Mouse (Mus musculus): Measurements from ENCODE around the gene Zfyve27. TPM values are rescaled to one million over a fixed set of nuclear protein-coding genes. Genes with fewer than 3 reads are reported as not detected.
A peak's percentile ranks its signal among the peaks of the same experiment; 100 is the strongest.

The Zfyve27 gene
- polyA plus RNA-seq, 1 experiment: 49.5 TPM

- Histone ChIP-seq H3K27me3 (ENCODE audit: control insufficient read depth, insufficient read depth, low read length) (no peaks in the 10 kb centered on the region), H3K36me3 (ENCODE audit: control insufficient read depth, insufficient read depth, low read length) (no peaks in the 10 kb centered on the region), H3K4me1 (ENCODE audit: control insufficient read depth, insufficient read depth, insufficient read length) (peaks cover 8% of the 10 kb centered on the region; the same call in 1 of the 2 replicates), H3K4me3 (ENCODE audit: extremely low read depth, insufficient read depth, insufficient read length) (no peak overlapping the region), H3K27ac (ENCODE audit: insufficient read depth, low read length) (peak overlapping the region; percentile 53)
- 62% methylated on average over 5 of the region's 5 CpGs for WGBS
- TF ChIP-seq POLR2A (IDR thresholded peaks at IDR 0.05; ENCODE audit: low read depth, low read length) (no peak), CTCF (IDR thresholded peaks at IDR 0.05; ENCODE audit: extremely low read depth, insufficient read depth, insufficient read length, insufficient replicate concordance) (no peak)
- no peak for DNase-seq (ENCODE audit: low read depth in 1 of 2, low spot score in 2 of 2)
Measured at GRCm38 (mm10) chr19:42131101-42131500, 32.6 kb upstream of the Zfyve27 start.

GRCm38 (mm10) chr19:42135070-42135469, 28.7 kb upstream of the Zfyve27 start:
- Histone ChIP-seq H3K27ac (ENCODE audit: insufficient read depth, low read length) (no peak overlapping the region), H3K4me1 (ENCODE audit: control insufficient read depth, insufficient read depth, insufficient read length) (peaks cover 2% of the 10 kb centered on the region; the same call in 1 of the 2 replicates), H3K36me3 (ENCODE audit: control insufficient read depth, insufficient read depth, low read length) (no peaks in the 10 kb centered on the region), H3K4me3 (ENCODE audit: extremely low read depth, insufficient read depth, insufficient read length) (no peak overlapping the region), H3K27me3 (ENCODE audit: control insufficient read depth, insufficient read depth, low read length) (no peaks in the 10 kb centered on the region)
- TF ChIP-seq CTCF (IDR thresholded peaks at IDR 0.05; ENCODE audit: extremely low read depth, insufficient read depth, insufficient read length, insufficient replicate concordance): no peak
- no peak for TF ChIP-seq POLR2A (IDR thresholded peaks at IDR 0.05; ENCODE audit: low read depth, low read length)
- no peak for DNase-seq (ENCODE audit: low read depth in 1 of 2, low spot score in 2 of 2)

GRCm38 (mm10) chr19:42136126-42136525, 27.6 kb upstream of the Zfyve27 start:
- TF ChIP-seq POLR2A (IDR thresholded peaks at IDR 0.05; ENCODE audit: low read depth, low read length): no peak
- TF ChIP-seq CTCF (IDR thresholded peaks at IDR 0.05; ENCODE audit: extremely low read depth, insufficient read depth, insufficient read length, insufficient replicate concordance): no peak
- Histone ChIP-seq H3K27me3 (ENCODE audit: control insufficient read depth, insufficient read depth, low read length) (no peaks in the 10 kb centered on the region), H3K27ac (ENCODE audit: insufficient read depth, low read length) (no peak overlapping the region), H3K4me3 (ENCODE audit: extremely low read depth, insufficient read depth, insufficient read length) (no peak overlapping the region), H3K36me3 (ENCODE audit: control insufficient read depth, insufficient read depth, low read length) (no peaks in the 10 kb centered on the region), H3K4me1 (ENCODE audit: control insufficient read depth, insufficient read depth, insufficient read length) (no peaks in the 10 kb centered on the region)
- DNase-seq (ENCODE audit: low read depth in 1 of 2, low spot score in 2 of 2): no peak
- WGBS: 78% methylated on average over 5 of the region's 5 CpGs

GRCm38 (mm10) chr19:42137167-42137672, 26.5 kb upstream of the Zfyve27 start:
- H3K27ac ChIP-seq (ENCODE audit: insufficient read depth, low read length): no peak overlapping the region

GRCm38 (mm10) chr19:42138517-42139285, 25.1 kb upstream of the Zfyve27 start:
- H3K27ac ChIP-seq (ENCODE audit: insufficient read depth, low read length): no peak overlapping the region
- H3K36me3 ChIP-seq (ENCODE audit: control insufficient read depth, insufficient read depth, low read length): no peaks in the 10 kb centered on the region
- no peak for TF ChIP-seq CTCF (IDR thresholded peaks at IDR 0.05; ENCODE audit: extremely low read depth, insufficient read depth, insufficient read length, insufficient replicate concordance)
- no peak for TF ChIP-seq POLR2A (IDR thresholded peaks at IDR 0.05; ENCODE audit: low read depth, low read length)
- DNase-seq (ENCODE audit: low read depth in 1 of 2, low spot score in 2 of 2): no peak
- H3K4me3 ChIP-seq (ENCODE audit: extremely low read depth, insufficient read depth, insufficient read length): no peak overlapping the region
- no peaks in the 10 kb centered on the region for H3K4me1 ChIP-seq (ENCODE audit: control insufficient read depth, insufficient read depth, insufficient read length)
- H3K27me3 ChIP-seq (ENCODE audit: control insufficient read depth, insufficient read depth, low read length): no peaks in the 10 kb centered on the region
- WGBS: 85% methylated on average over 15 of the region's 15 CpGs

More at GRCm38 (mm10) chr19:42137167-42137672, 26.5 kb upstream of the Zfyve27 start:
- DNase-seq (ENCODE audit: low read depth in 1 of 2, low spot score in 2 of 2): no peak
- 91% methylated on average over 4 of the region's 4 CpGs for WGBS
- Histone ChIP-seq H3K36me3 (ENCODE audit: control insufficient read depth, insufficient read depth, low read length) (no peaks in the 10 kb centered on the region), H3K4me3 (ENCODE audit: extremely low read depth, insufficient read depth, insufficient read length) (no peak overlapping the region), H3K27me3 (ENCODE audit: control insufficient read depth, insufficient read depth, low read length) (no peaks in the 10 kb centered on the region), H3K4me1 (ENCODE audit: control insufficient read depth, insufficient read depth, insufficient read length) (no peaks in the 10 kb centered on the region)
- TF ChIP-seq CTCF (IDR thresholded peaks at IDR 0.05; ENCODE audit: extremely low read depth, insufficient read depth, insufficient read length, insufficient replicate concordance): no peak
- TF ChIP-seq POLR2A (IDR thresholded peaks at IDR 0.05; ENCODE audit: low read depth, low read length): no peak

- no peak for DNase-seq (ENCODE audit: low read depth in 1 of 2, low spot score in 2 of 2)
- H3K4me1 ChIP-seq (ENCODE audit: control insufficient read depth, insufficient read depth, insufficient read length): no peaks in the 10 kb centered on the region
- no peak overlapping the region for H3K27ac ChIP-seq (ENCODE audit: insufficient read depth, low read length)
- no peaks in the 10 kb centered on the region for H3K27me3 ChIP-seq (ENCODE audit: control insufficient read depth, insufficient read depth, low read length)
- H3K36me3 ChIP-seq (ENCODE audit: control insufficient read depth, insufficient read depth, low read length): no peaks in the 10 kb centered on the region
- TF ChIP-seq CTCF (IDR thresholded peaks at IDR 0.05; ENCODE audit: extremely low read depth, insufficient read depth, insufficient read length, insufficient replicate concordance) (no peak), POLR2A (IDR thresholded peaks at IDR 0.05; ENCODE audit: low read depth, low read length) (no peak)
- no peak overlapping the region for H3K4me3 ChIP-seq (ENCODE audit: extremely low read depth, insufficient read depth, insufficient read length)
- 81% methylated on average over 5 of the region's 5 CpGs for WGBS
Measured at GRCm38 (mm10) chr19:42139724-42140517, 23.8 kb upstream of the Zfyve27 start.

All from spleen, adult 2 months (tissue).